Mouse (Mus musculus) gastrocnemius, postnatal 36 days (tissue): ENCODE data around the gene Rgs9. TPM values are rescaled to one million over a fixed set of nuclear protein-coding genes. Genes with fewer than 3 reads are reported as not detected.

Experiments
- DNase-seq, 2 experiments: peaks; one replicate each; pipeline ENCODE4 v3.0.0; 2022
- intact Hi-C: fragments of 180-260 bp; cut with DNase I; formaldehyde crosslinking; loops from one replicate; pipeline ENCODE4 v1.15.1; 2025
- total RNA-seq, 2 experiments: library from RNA; stranded (reverse); gene quantifications; 2 replicates each; pipeline ENCODE4 v1.2.3; 2021

Gene Rgs9
- total RNA-seq, 2 experiments from 2014 or later = not detected

DNA sequence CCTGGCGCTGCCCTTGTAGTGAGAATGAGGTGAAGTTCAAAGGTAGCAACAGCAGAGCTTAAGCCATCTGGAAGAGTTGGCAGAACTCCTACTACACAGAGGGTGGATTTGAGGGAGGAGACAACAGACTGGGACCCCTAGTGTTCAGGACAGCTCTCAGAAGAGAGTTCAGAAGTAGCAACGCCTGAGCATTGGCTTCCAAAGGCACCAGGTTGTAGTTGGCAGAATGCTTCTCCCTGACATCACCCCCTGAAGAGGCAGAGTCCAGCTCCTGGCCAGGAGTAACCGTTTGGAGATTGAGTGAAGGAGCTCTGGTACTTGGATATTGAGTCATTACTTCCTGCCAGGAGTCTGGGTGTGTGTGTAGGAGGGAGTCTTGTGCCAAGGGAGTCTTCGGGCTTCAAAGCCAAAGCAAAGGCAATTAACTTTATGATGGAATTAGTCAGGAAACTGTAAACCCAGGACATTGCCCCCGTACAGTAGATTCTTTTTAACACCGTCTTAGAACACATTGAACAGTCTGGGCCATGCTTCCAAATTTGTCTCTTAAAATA, 110.2 kb downstream of the Rgs9 start:
- no peak for DNase-seq
- intact Hi-C loops = no loop called here

GRCm38 (mm10) chr11:109181118-109181517, 116.8 kb downstream of the Rgs9 start:
- DNase-seq = no peak
- intact Hi-C loops = no loop called here

DNA sequence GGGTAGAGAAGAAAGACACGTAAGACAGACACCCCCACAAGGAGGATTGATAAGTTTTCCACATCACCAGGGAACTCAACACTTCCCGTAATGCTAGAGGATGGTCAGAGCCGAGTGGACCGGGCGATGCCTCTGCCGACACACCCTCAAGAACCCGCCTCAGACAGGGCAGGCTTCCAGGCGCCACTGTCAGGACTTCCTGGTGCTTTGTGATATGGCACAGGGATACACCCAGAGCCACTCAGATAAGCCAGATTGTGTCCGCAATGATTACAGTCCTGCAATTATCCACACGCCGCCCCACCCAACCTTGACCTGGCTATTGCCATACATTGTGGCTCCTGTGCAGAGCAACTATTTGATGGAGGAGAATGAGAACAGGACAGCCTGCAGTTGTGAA, 117.6 kb downstream of the Rgs9 start:
- intact Hi-C loops = no loop called here
- no peak for DNase-seq

DNA sequence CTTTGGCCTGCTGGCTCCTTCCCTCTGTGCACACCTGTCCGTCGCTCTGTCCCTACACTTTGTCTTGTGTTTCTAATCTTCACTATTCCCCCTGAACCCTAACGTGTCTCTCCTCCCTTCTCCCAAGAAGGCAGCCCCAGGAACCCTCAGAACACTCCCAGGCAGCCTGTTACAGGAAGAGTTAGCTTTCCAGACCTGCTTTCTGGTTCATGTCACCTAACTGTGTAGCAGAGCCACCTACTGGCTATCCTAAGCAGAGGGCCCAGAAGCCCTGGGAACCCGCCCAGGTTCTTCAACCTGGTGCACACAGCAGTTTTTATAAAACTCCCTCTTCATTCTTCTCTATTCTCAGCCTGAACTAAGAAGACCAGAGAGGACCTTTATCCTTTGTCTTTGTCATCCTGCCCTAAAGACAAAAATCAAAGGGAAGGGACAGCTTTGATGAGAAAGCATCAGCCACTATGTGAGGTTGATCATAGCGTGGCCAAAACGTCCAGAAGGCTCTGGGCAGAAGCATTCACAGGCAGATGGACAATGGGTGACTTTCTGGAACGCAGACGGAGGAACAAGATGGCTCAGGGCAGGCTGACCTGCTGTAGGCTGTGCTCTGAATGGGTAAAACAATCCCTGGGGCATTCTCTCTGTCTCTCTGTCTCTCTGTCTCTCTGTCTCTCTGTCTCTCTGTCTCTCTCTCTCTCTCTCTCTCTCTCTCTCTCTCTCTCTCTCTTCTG, 119.0 kb downstream of the Rgs9 start:
- peak in 1 of 2 experiments; percentile 6 for DNase-seq
- intact Hi-C loops = loop anchor here (2.0 to 5.0 kb wide), 2 partner anchors 252 to 732 kb away; no protein-coding TSS in a partner anchor

DNA sequence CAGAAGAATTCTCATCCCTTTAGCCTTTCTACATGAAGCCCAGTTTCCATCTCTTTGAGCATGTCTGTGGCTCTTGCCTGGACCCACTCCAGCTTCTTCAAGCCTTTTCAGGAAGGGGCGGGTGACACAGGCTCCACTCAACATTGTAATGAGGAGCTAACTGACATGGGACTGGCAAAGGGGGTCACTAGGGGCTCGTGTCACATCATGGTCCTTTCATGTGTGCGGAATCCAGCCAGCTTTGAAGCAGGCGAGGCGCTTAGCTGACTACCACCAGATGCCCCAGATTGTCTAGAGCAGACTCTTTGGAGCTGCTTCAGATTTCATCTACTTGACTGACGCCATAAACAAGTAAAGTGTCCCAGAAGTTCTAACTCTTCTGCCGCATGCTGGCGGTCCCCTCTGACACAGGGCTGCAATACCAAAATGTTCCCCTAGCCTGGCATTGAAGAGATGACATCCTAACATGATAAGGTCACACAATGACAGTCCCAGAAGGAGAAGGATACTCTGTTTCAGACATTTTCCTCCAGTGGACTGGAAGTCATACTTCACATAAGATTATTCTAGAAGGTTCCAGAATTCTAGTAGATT, 122.5 kb downstream of the Rgs9 start:
- no peak for DNase-seq
- intact Hi-C loops = loop anchor here (5.0 kb wide), 1 partner anchor 728 kb away; no protein-coding TSS in a partner anchor

Other genes starting within 250 kb of the Rgs9 start
- not detected for gene E030025P04Rik, start 153.8 kb downstream of the Rgs9 start, total RNA-seq
- 10 to 100 TPM; 21.9 to 22.1 TPM for gene Gna13, start 64.7 kb upstream of the Rgs9 start, total RNA-seq
- not detected for gene 9930022D16Rik, start 115.8 kb upstream of the Rgs9 start, total RNA-seq
- 10 to 100 TPM; 60.1 to 63.4 TPM for gene Amz2, start 127.8 kb upstream of the Rgs9 start, total RNA-seq
- 1 to 10 TPM in 1 of 2 experiments, under 1 TPM in 1; 0.86 to 1.7 TPM for gene Arsg, start 175.2 kb upstream of the Rgs9 start, total RNA-seq
- 1 to 10 TPM; 4.8 to 9.4 TPM for gene Slc16a6, start 175.5 kb upstream of the Rgs9 start, total RNA-seq